Mouse (Mus musculus) heart, adult 2 months (tissue): ENCODE measurements at regions not wholly inside any gene's neighbourhood (a gene's known extent, or its start where the extent isn't known, plus 50 kb on each side); places are given as distances from the start of the nearest gene placed in this dataset.

Source experiments
- DNase-seq, 2 experiments: peaks; one replicate each; pipeline ENCODE4 v3.0.0; 2021
- H3K27ac ChIP-seq: fragments of 200-600 bp; 2 replicates; pipeline ENCODE4 v1.8.1; 2022
- H3K27me3 ChIP-seq: fragments of 200-500 bp; 2 replicates; pipeline ENCODE4 v1.6.1; 2012; ENCODE audit warnings: mild to moderate bottlenecking, low read length, inconsistent platforms, mixed read lengths; ENCODE audit not compliant: control insufficient read depth, insufficient read depth
- H3K36me3 ChIP-seq: fragments of 200-500 bp; 2 replicates; pipeline ENCODE4 v1.6.1; 2012; ENCODE audit warnings: low read length, inconsistent platforms; ENCODE audit not compliant: control insufficient read depth, insufficient read depth
- H3K4me1 ChIP-seq: fragments of 200-500 bp; 2 replicates; pipeline ENCODE4 v1.6.1; 2011; ENCODE audit warnings: low read length; ENCODE audit not compliant: control insufficient read depth, insufficient read depth
- H3K4me3 ChIP-seq: fragments of 200-600 bp; 2 replicates; pipeline ENCODE4 v1.8.1; 2022
- H3K79me2 ChIP-seq: fragments of 200-500 bp; replicated peaks from 2 replicates; pipeline ENCODE4 v1.6.1; 2012; ENCODE audit warnings: mild to moderate bottlenecking, inconsistent platforms, low read length, moderate library complexity, mixed read lengths; ENCODE audit not compliant: control insufficient read depth, insufficient read depth
- H3K9ac ChIP-seq: fragments of 200-500 bp; 2 replicates; pipeline ENCODE4 v1.6.1; 2012; ENCODE audit warnings: low read depth, mild to moderate bottlenecking, control low read depth, inconsistent platforms, low read length, mixed read lengths
- CTCF ChIP-seq: fragments of 200-600 bp; IDR thresholded peaks from 2 replicates; pipeline ENCODE4 v1.8.1; 2022; ENCODE audit warnings: antibody characterized with exemption, mild to moderate bottlenecking, moderate library complexity
- EP300 ChIP-seq: fragments of 200-500 bp; IDR thresholded peaks from 2 replicates; pipeline ENCODE4 v1.6.1; 2011; ENCODE audit warnings: low read depth, low read length, control low read depth; ENCODE audit not compliant: insufficient read depth
- POLR2A ChIP-seq: fragments of 200-500 bp; IDR thresholded peaks from 2 replicates; pipeline ENCODE4 v1.6.1; 2011; ENCODE audit warnings: mild to moderate bottlenecking, low read depth, low read length, control low read depth; ENCODE audit not compliant: insufficient read depth
- WGBS: fragments of 180-500 bp; shearing (Covaris S2); methylation state at CpG from one replicate; pipeline ENCODE4 v1.1.7; 2018; 5-methylcytosine and 5-hydroxymethylcytosine counted together
- intact Hi-C: fragments of 180-260 bp; cut with DNase I; formaldehyde crosslinking; loops from one replicate; pipeline ENCODE4 v1.15.1; 2025

- H3K27ac ChIP-seq: no peak overlapping the region
- 82% methylated on average over 15 of the region's 15 CpGs for WGBS
Observed at GRCm38 (mm10) chr2:179277204-179277886, 164.9 kb upstream of the Cdh4 start.

GRCm38 (mm10) chr2:179277887-179278282, 164.3 kb upstream of the Cdh4 start:
- H3K36me3 ChIP-seq: no peaks in the 10 kb centered on the region
- no peaks in the 10 kb centered on the region for H3K4me1 ChIP-seq
- H3K4me3 ChIP-seq: no peak overlapping the region
- H3K9ac ChIP-seq: no peak overlapping the region
- no peak for DNase-seq
- intact Hi-C loops: no loop called here
- no peaks in the 10 kb centered on the region for H3K27me3 ChIP-seq
- TF ChIP-seq POLR2A (no peak), CTCF (no peak), EP300 (no peak)
- 42% methylated on average over 4 of the region's 4 CpGs for WGBS
- H3K79me2 ChIP-seq: no peaks in the 10 kb centered on the region
- H3K27ac ChIP-seq: no peak overlapping the region

More at GRCm38 (mm10) chr2:179277204-179277886, 164.9 kb upstream of the Cdh4 start:
- Histone ChIP-seq H3K79me2 (no peaks in the 10 kb centered on the region), H3K27me3 (no peaks in the 10 kb centered on the region), H3K36me3 (no peaks in the 10 kb centered on the region), H3K4me1 (no peaks in the 10 kb centered on the region), H3K9ac (no peak overlapping the region), H3K4me3 (no peak overlapping the region)
- DNase-seq: no peak
- TF ChIP-seq EP300 (no peak), CTCF (no peak), POLR2A (no peak)
- intact Hi-C loops: no loop called here

- TF ChIP-seq POLR2A (no peak), CTCF (no peak), EP300 (no peak)
- intact Hi-C loops: no loop called here
- no peak overlapping the region for H3K27ac ChIP-seq
- no peaks in the 10 kb centered on the region for H3K36me3 ChIP-seq
- no peaks in the 10 kb centered on the region for H3K79me2 ChIP-seq
- DNase-seq: no peak
- H3K9ac ChIP-seq: no peak overlapping the region
- WGBS: 73% methylated on average over 6 of the region's 6 CpGs
- no peaks in the 10 kb centered on the region for H3K27me3 ChIP-seq
- no peak overlapping the region for H3K4me3 ChIP-seq
- no peaks in the 10 kb centered on the region for H3K4me1 ChIP-seq
Observed at GRCm38 (mm10) chr2:179282276-179282675, 160.0 kb upstream of the Cdh4 start.

GRCm38 (mm10) chr2:179290394-179290793, 151.8 kb upstream of the Cdh4 start:
- DNase-seq: no peak
- H3K79me2 ChIP-seq: no peaks in the 10 kb centered on the region
- H3K27me3 ChIP-seq: no peaks in the 10 kb centered on the region
- 43% methylated on average over 5 of the region's 5 CpGs for WGBS
- H3K36me3 ChIP-seq: no peaks in the 10 kb centered on the region
- H3K9ac ChIP-seq: no peak overlapping the region
- no peaks in the 10 kb centered on the region for H3K4me1 ChIP-seq
- no peak overlapping the region for H3K27ac ChIP-seq
- TF ChIP-seq EP300 (no peak), POLR2A (no peak)
- no peak overlapping the region for H3K4me3 ChIP-seq
- intact Hi-C loops: no loop called here

- no peaks in the 10 kb centered on the region for H3K36me3 ChIP-seq
- intact Hi-C loops: no loop called here
- WGBS: 81% methylated on average over 1 of the region's 1 CpGs
- H3K27me3 ChIP-seq: no peaks in the 10 kb centered on the region; the same call in 1 of the 2 replicates
- H3K79me2 ChIP-seq: no peaks in the 10 kb centered on the region
- no peak overlapping the region for H3K4me3 ChIP-seq
- H3K4me1 ChIP-seq: no peaks in the 10 kb centered on the region
- TF ChIP-seq CTCF: no peak
- no peak for TF ChIP-seq EP300
- TF ChIP-seq POLR2A: no peak
- no peak overlapping the region for H3K27ac ChIP-seq
- H3K9ac ChIP-seq: no peak overlapping the region
- no peak for DNase-seq
Observed at GRCm38 (mm10) chr2:179291046-179291563, 151.1 kb upstream of the Cdh4 start.

- no peak for DNase-seq
- no peaks in the 10 kb centered on the region; the same call in 1 of the 2 replicates for H3K27me3 ChIP-seq
- no peak for TF ChIP-seq POLR2A
- TF ChIP-seq CTCF: no peak
- 93% methylated on average over 8 of the region's 8 CpGs for WGBS
- H3K4me3 ChIP-seq: no peak overlapping the region
- H3K4me1 ChIP-seq: no peaks in the 10 kb centered on the region
- no peaks in the 10 kb centered on the region for H3K79me2 ChIP-seq
- H3K9ac ChIP-seq: no peak overlapping the region
- H3K27ac ChIP-seq: no peak overlapping the region
- no peaks in the 10 kb centered on the region for H3K36me3 ChIP-seq
- intact Hi-C loops: no loop called here
Observed at GRCm38 (mm10) chr2:179291958-179292357, 150.3 kb upstream of the Cdh4 start.
